Mouse (Mus musculus) G1E (cell line): Measurements from ENCODE around the gene Nuak1. TPM values are rescaled to one million over a fixed set of nuclear protein-coding genes. Genes with fewer than 3 reads are reported as not detected.

ENCODE experiments used
- ATAC-seq: 2 replicates; pipeline ENCODE4 v1.8.0; 2016; ENCODE audit warnings: mild to moderate bottlenecking; ENCODE audit not compliant: insufficient number of reproducible peaks, poor library complexity, low FRiP score, severe bottlenecking; ENCODE audit errors: extremely low read depth
- DNase-seq: peaks from one replicate; pipeline ENCODE4 v3.0.0; 2012; ENCODE audit warnings: low spot score
- H3K27me3 ChIP-seq: 2 replicates; pipeline ENCODE4 v1.6.1; 2012; ENCODE audit warnings: mild to moderate bottlenecking, low read length, inconsistent platforms; ENCODE audit not compliant: insufficient read depth
- H3K36me3 ChIP-seq: replicated peaks from 2 replicates; pipeline ENCODE3; 2012; ENCODE audit warnings: mild to moderate bottlenecking, inconsistent platforms
- H3K4me1 ChIP-seq: 2 replicates; pipeline ENCODE4 v1.6.1; 2012; ENCODE audit warnings: low read depth, low read length, inconsistent platforms, mixed read lengths; ENCODE audit not compliant: insufficient read depth
- H3K4me3 ChIP-seq: 2 replicates; pipeline ENCODE4 v1.5.1; 2012; ENCODE audit warnings: low read depth, mild to moderate bottlenecking, inconsistent platforms, low read length, moderate library complexity, mixed read lengths
- H3K9me3 ChIP-seq: replicated peaks from 2 replicates; pipeline ENCODE4 v1.6.1; 2012; ENCODE audit warnings: inconsistent platforms
- CTCF ChIP-seq: IDR thresholded peaks from 2 replicates; pipeline ENCODE4 v1.5.1; 2012; ENCODE audit warnings: low read depth, low read length, inconsistent platforms, mixed read lengths
- GATA1 ChIP-seq: IDR thresholded peaks from 2 replicates; pipeline ENCODE4 v1.6.1; 2012; ENCODE audit warnings: borderline replicate concordance, low read length, inconsistent platforms, mixed read lengths
- GATA2 ChIP-seq: IDR thresholded peaks from 2 replicates; pipeline ENCODE4 v1.6.1; 2012; ENCODE audit warnings: low read depth, low read length, inconsistent platforms, borderline replicate concordance
- POLR2AphosphoS5 ChIP-seq: IDR thresholded peaks from 2 replicates; pipeline ENCODE4 v1.6.1; 2012; ENCODE audit warnings: low read depth, low read length, inconsistent platforms; ENCODE audit not compliant: insufficient replicate concordance
- TAL1 ChIP-seq: conservative IDR thresholded peaks from 2 replicates; pipeline ENCODE4 v1.6.1; 2012; ENCODE audit warnings: low read depth, low read length, inconsistent platforms, mixed read lengths
- polyA plus RNA-seq: library from polyadenylated mRNA; stranded (reverse); fragments of >175 nt; gene quantifications from 2 replicates; pipeline ENCODE4 v1.2.3, GENCODE M21; 2012
- total RNA-seq, 2 experiments: library from RNA; stranded (forward) in 1 of 2; stranded (reverse) in 1 of 2; fragments of 200-1000 nt in 1 of 2; fragments of >200 nt in 1 of 2; fragmentation: Nextera tagmentation in 1 of 2; gene quantifications; 2 replicates each; pipeline ENCODE4 v1.2.3; 2014 to 2017

Nuak1 gene
- total and polyA plus RNA-seq, 3 experiments = 0.11 TPM; not detected in 2

DNA sequence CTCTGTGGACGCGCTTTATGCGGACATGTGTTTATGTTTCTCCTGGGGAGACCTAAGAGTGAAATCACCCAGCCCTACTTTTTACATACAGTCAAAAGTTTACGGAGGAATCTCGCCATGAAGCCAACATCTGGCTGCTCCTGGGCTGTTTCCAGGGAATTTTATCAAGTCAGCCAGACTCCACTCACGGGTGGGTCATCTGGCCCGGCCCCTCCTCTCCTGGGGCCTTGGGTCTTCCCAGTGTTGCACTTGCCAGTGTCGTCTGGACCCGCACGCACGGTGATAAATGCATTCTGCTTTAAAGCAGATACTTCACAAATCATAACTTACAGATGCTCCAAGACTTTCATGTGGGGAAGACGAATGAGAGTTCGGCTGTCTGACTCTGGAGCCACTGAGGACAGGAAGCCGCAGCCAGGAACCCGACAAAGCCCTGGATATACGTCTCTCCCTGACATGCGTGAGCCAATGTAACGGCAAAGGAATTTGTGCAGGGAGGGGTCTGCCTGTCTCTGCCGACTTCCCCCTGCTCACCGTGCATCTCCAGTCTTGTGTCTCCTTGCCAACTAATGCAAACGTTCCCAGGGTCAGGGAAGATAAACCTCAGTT is 7.1 kb downstream of the Nuak1 start:
- Histone ChIP-seq H3K9me3 (peaks cover 57% of the 10 kb centered on the region), H3K27me3 (no peaks in the 10 kb centered on the region), H3K4me3 (no peak overlapping the region), H3K4me1 (no peaks in the 10 kb centered on the region), H3K36me3 (no peaks in the 10 kb centered on the region)
- DNase-seq = no peak
- ATAC-seq = no peak
- no peak for TF ChIP-seq POLR2AphosphoS5
- TF ChIP-seq GATA2 = no peak
- no peak for TF ChIP-seq TAL1

DNA sequence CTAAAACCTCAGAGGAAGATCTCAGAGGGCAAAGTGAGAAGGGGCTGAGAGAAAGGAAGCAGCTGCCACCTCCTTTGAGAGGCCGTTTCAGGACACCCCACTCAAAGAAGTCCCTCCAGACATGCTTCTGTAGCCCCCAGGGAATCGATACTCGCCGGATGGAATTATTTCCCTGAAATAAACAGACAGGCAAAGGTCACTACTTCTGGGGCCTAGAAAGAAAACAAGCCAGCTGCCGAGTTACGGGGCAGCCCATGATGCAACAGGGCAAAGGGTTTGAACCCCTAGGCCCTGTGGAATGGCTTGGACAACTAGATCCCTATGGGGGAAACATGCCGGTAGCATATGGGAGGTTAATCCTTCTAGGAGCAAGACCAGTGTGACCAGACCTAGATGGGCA is 16.0 kb downstream of the Nuak1 start:
- no peak for ATAC-seq
- no peak for DNase-seq
- H3K36me3 ChIP-seq = no peaks in the 10 kb centered on the region
- no peaks in the 10 kb centered on the region for H3K27me3 ChIP-seq
- TF ChIP-seq GATA1 = no peak
- no peak overlapping the region for H3K4me3 ChIP-seq
- H3K4me1 ChIP-seq = no peaks in the 10 kb centered on the region
- H3K9me3 ChIP-seq = peaks cover 58% of the 10 kb centered on the region

DNA sequence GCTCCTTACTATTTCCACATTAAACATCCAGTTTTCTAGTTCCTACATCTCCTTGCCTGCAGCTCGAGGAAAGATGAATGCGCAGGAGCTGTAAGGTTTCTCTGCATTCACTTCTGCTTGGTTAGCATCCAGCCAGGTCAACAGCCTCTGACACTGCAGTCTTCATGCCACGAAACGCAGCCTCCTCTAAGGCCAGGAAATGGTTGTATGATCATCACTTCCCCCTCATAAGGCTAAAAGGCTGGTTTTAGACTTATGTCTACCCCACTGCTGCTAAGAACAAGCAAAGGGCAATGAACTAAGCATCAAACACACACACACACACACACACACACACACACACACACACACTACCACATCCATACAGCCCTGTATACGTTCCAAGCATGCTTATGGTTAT is 16.5 kb downstream of the Nuak1 start:
- Histone ChIP-seq H3K36me3 (no peaks in the 10 kb centered on the region), H3K9me3 (peaks cover 61% of the 10 kb centered on the region), H3K27me3 (no peaks in the 10 kb centered on the region), H3K4me1 (no peaks in the 10 kb centered on the region), H3K4me3 (no peak overlapping the region)
- TF ChIP-seq POLR2AphosphoS5 (no peak), GATA2 (no peak), CTCF (no peak), TAL1 (no peak), GATA1 (no peak)
- ATAC-seq = no peak
- no peak for DNase-seq

DNA sequence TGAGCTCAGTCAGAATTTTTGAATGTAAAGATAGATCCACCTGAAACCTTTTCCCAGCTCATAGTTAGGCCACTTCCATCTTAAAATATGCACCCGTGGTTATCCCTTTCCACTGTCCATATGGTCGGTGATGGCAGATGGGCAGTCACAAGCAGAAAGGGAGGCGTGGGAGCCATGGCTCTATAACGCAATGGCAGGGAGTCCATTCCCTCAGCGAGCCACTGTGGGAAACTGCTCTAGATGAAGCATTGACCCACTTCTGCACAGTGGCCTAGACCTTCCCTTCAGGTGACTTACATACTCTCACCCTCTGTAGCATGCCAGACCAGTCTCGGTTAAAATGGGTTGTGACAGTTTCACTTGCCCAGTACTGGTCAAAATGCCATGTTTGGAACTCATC is 19.8 kb downstream of the Nuak1 start:
- TF ChIP-seq CTCF (no peak), TAL1 (no peak), GATA2 (no peak), GATA1 (no peak), POLR2AphosphoS5 (no peak)
- no peak overlapping the region for H3K4me3 ChIP-seq
- ATAC-seq = no peak
- H3K9me3 ChIP-seq = peaks cover 60% of the 10 kb centered on the region
- no peak for DNase-seq
- no peaks in the 10 kb centered on the region for H3K36me3 ChIP-seq
- H3K4me1 ChIP-seq = no peaks in the 10 kb centered on the region
- no peaks in the 10 kb centered on the region for H3K27me3 ChIP-seq

DNA sequence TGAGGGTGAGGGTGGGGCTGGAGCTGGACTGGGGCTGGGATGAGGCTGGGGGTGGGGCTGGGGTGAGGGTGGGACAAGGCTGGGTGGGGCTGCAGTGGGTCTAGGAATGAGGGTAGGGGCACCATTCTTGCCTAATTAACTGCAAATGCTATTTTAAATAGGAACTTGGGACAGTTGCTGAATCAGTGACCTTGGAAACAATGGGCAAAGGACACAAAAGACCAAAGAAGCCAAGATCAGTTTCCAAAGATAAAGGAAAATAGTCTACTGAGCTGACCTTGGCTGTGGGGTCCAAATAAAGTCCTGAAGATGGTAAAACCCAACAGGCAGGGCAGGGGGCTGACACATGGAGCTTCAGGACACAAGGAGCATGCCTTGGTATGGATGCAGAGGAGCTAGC is 22.0 kb downstream of the Nuak1 start:
- DNase-seq (no peak), ATAC-seq (no peak)
- Histone ChIP-seq H3K9me3 (peaks cover 62% of the 10 kb centered on the region), H3K27me3 (no peaks in the 10 kb centered on the region), H3K4me3 (no peak overlapping the region), H3K4me1 (no peaks in the 10 kb centered on the region), H3K36me3 (no peaks in the 10 kb centered on the region)
- TF ChIP-seq GATA1 (no peak), CTCF (no peak), POLR2AphosphoS5 (no peak), GATA2 (no peak), TAL1 (no peak)

DNA sequence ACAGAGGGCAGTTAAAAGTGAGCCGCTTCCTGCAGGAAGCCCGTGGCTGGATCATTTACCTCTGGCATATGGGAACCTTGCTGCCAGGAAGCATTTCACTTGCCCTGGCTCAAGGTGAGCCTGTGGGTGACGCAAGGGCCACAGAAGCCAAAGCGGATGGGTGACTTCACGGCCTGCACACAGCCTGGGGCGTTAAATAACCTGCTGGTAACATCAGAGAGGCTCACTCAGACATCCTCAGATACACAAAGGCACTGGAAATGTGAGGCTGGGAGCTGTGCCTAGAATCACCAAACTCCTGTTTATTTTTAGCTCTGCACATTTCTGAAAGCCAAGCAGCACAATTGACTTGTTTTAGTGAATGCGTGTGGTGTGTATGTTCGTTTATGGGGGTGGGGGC is 23.6 kb downstream of the Nuak1 start:
- H3K36me3 ChIP-seq = no peaks in the 10 kb centered on the region
- DNase-seq (no peak), ATAC-seq (no peak)
- no peak for TF ChIP-seq CTCF
- no peak for TF ChIP-seq GATA2
- no peak for TF ChIP-seq TAL1
- no peak for TF ChIP-seq POLR2AphosphoS5
- no peak for TF ChIP-seq GATA1
- H3K4me1 ChIP-seq = no peaks in the 10 kb centered on the region
- peaks cover 69% of the 10 kb centered on the region for H3K9me3 ChIP-seq
- H3K4me3 ChIP-seq = no peak overlapping the region
- no peaks in the 10 kb centered on the region for H3K27me3 ChIP-seq

DNA sequence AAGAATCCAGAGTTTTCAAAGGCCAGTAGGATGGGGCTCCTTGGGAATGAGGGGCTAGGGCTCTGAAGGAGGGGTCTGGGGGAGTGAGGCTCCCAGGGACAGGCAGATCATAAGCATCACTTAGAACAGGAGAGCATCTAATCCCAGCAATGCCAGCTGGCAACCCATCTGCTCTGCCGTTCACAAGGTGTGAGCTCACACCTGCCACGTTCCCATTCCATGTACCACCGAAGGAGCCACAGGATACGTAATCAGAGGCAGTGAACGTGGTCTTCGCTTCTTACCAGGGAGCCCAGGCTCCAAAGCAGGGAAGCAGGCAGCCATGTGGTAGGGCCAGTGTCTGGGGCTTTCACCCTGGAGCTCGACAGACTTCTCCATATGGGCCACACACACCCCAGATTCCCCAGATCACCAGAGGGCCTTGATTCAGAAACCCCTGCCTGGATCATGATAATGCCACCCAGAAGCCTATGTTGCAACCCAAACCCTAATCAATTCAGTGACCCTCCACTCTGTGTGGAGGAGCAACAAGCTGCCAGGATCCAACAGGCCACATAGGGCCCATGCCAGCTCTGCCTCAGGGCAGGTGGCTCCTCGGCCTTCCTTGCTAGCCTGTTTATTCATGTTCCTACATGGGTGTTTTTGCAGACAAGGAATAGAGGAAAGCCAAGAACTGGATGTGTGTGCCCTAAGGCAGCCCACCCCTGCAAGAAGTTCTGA is 25.3 kb downstream of the Nuak1 start:
- H3K9me3 ChIP-seq = peaks cover 73% of the 10 kb centered on the region
- DNase-seq (no peak), ATAC-seq (no peak)
- no peak overlapping the region for H3K4me3 ChIP-seq
- no peaks in the 10 kb centered on the region for H3K36me3 ChIP-seq
- no peaks in the 10 kb centered on the region for H3K27me3 ChIP-seq
- no peaks in the 10 kb centered on the region for H3K4me1 ChIP-seq
- TF ChIP-seq TAL1 = no peak
- no peak for TF ChIP-seq POLR2AphosphoS5
- TF ChIP-seq GATA2 = no peak
